Mouse (Mus musculus): ENCODE measurements around the gene Olfr1377.
"Not testable (repeated sequence)": the region's sequence is repeated elsewhere in the genome, so short reads cannot be mapped to it uniquely, and the experiment has no call there.

Gene Olfr1377

GRCm38 (mm10) chr11:50981667-50982066 is at the start of gene Olfr1377:
Gene Olfr1377 (plus strand): TSS chr11:50981967.
- DNase-seq (ENCODE audit: low read depth) = no peak

- DNase-seq (ENCODE audit: low read depth) = no peak
Measured at GRCm38 (mm10) chr11:50932040-50932439, 49.7 kb upstream of the Olfr1377 start.

- no peak for DNase-seq (ENCODE audit: low read depth)
Measured at GRCm38 (mm10) chr11:50938435-50938834, 43.3 kb upstream of the Olfr1377 start.

- DNase-seq (ENCODE audit: low read depth) = peak; percentile 64
Measured at GRCm38 (mm10) chr11:50939621-50940366, 42.0 kb upstream of the Olfr1377 start.

GRCm38 (mm10) chr11:50942386-50942785 is 39.4 kb upstream of the Olfr1377 start:
- no peak for DNase-seq (ENCODE audit: low read depth)

GRCm38 (mm10) chr11:50943506-50943905 is 38.3 kb upstream of the Olfr1377 start, which contains the start of gene 4933414I15Rik:
Gene 4933414I15Rik (minus strand): TSS chr11:50943765.
- no peak for DNase-seq (ENCODE audit: low read depth)

- DNase-seq (ENCODE audit: low read depth) = peak; percentile 39
Measured at GRCm38 (mm10) chr11:50952290-50952689, 29.5 kb upstream of the Olfr1377 start.

- no peak for DNase-seq (ENCODE audit: low read depth)
Measured at GRCm38 (mm10) chr11:50953665-50954064, 28.1 kb upstream of the Olfr1377 start, which contains the start of gene Prop1. Gene Prop1 (minus strand): TSS chr11:50953765.

GRCm38 (mm10) chr11:50964886-50965285 is 16.9 kb upstream of the Olfr1377 start:
- DNase-seq (ENCODE audit: low read depth) = no peak

- DNase-seq (ENCODE audit: low read depth) = no peak
Measured at GRCm38 (mm10) chr11:50966230-50966629, 15.5 kb upstream of the Olfr1377 start, which contains the start of gene Olfr1378. Gene Olfr1378 (plus strand): TSS chr11:50966530.

- no peak for DNase-seq (ENCODE audit: low read depth)
Measured at GRCm38 (mm10) chr11:50977216-50977615, 4.6 kb upstream of the Olfr1377 start.

GRCm38 (mm10) chr11:51003296-51003695 is 21.5 kb downstream of the Olfr1377 start, which contains the start of gene Olfr51:
Gene Olfr51 (plus strand): TSS chr11:51003596.
- no peak for DNase-seq (ENCODE audit: low read depth)

GRCm38 (mm10) chr11:51011821-51012220 is 30.1 kb downstream of the Olfr1377 start:
- DNase-seq (ENCODE audit: low read depth) = no peak

- no peak for DNase-seq (ENCODE audit: low read depth)
Measured at GRCm38 (mm10) chr11:51013936-51014335, 32.2 kb downstream of the Olfr1377 start, which contains the start of gene Olfr54. Gene Olfr54 (plus strand): TSS chr11:51014236.

- no peak for DNase-seq (ENCODE audit: low read depth)
Measured at GRCm38 (mm10) chr11:51016341-51016740, 34.6 kb downstream of the Olfr1377 start.

GRCm38 (mm10) chr11:51026811-51027210 is 45.0 kb downstream of the Olfr1377 start:
- not testable (repeated sequence) for DNase-seq (ENCODE audit: low read depth)

GRCm38 (mm10) chr11:51029381-51029780 is 47.6 kb downstream of the Olfr1377 start:
- DNase-seq (ENCODE audit: low read depth) = not testable (repeated sequence)

- no peak for DNase-seq (ENCODE audit: low read depth)
Measured at GRCm38 (mm10) chr11:51030225-51030624, 48.5 kb downstream of the Olfr1377 start.

GRCm38 (mm10) chr11:51032851-51033250 is 51.1 kb downstream of the Olfr1377 start:
- DNase-seq (ENCODE audit: low read depth) = peak; percentile 48

- DNase-seq (ENCODE audit: low read depth) = not testable (repeated sequence)
Measured at GRCm38 (mm10) chr11:51034141-51034540, 52.4 kb downstream of the Olfr1377 start.

- no peak for DNase-seq (ENCODE audit: low read depth)
Measured at GRCm38 (mm10) chr11:51035951-51036350, 54.2 kb downstream of the Olfr1377 start.
